Mouse (Mus musculus) CH12.LX (cell line): ENCODE data around the gene Ephb3. TPM values are rescaled to one million over a fixed set of nuclear protein-coding genes. Genes with fewer than 3 reads are reported as not detected.

Experiments used
- DNase-seq: peaks from one replicate; pipeline ENCODE4 v3.0.0-alpha.2; 2013; ENCODE audit errors: extremely low read depth
- H3K27ac ChIP-seq: 2 replicates; pipeline ENCODE4 v1.5.1; 2012; ENCODE audit warnings: low read depth, mild to moderate bottlenecking, control low read depth, moderate library complexity; ENCODE audit not compliant: insufficient read depth
- H3K27me3 ChIP-seq: replicated peaks from 2 replicates; pipeline ENCODE3; 2012; ENCODE audit warnings: inconsistent platforms
- H3K36me3 ChIP-seq, 2 experiments: replicated peaks in 1 of 2; 2 replicates each; pipeline versions ENCODE3 to v1.6.1; 2012; ENCODE audit warnings: inconsistent platforms in 1 of 2, low read length in 1 of 2, mild to moderate bottlenecking in 1 of 2, mixed read lengths in 1 of 2, moderate library complexity in 1 of 2; ENCODE audit not compliant: control insufficient read depth in 1 of 2, insufficient read depth in 1 of 2
- H3K4me1 ChIP-seq, 2 experiments: 2 replicates each; pipeline ENCODE4 v1.6.1; 2012; ENCODE audit warnings: inconsistent platforms in 1 of 2, moderate library complexity in 1 of 2; ENCODE audit not compliant: insufficient read depth in 2 of 2, control insufficient read depth in 1 of 2
- H3K4me2 ChIP-seq: 2 replicates; pipeline ENCODE4 v1.6.1; 2012; ENCODE audit warnings: low read depth, mild to moderate bottlenecking, control low read depth; ENCODE audit not compliant: poor library complexity, insufficient read depth, severe bottlenecking
- H3K4me3 ChIP-seq, 3 experiments: fragments of 150-350 bp in 1 of 3; sonication (generic) in 1 of 3; replicated peaks in 1 of 3; 2 replicates each; pipeline versions ENCODE3 to v1.5.1; 2011 to 2012; ENCODE audit warnings: low read depth in 2 of 3, low read length in 2 of 3, mild to moderate bottlenecking in 2 of 3, moderate library complexity in 2 of 3, control low read depth in 1 of 3, improper control_type of control experiment in 1 of 3, inconsistent platforms in 1 of 3, mixed read lengths in 1 of 3; ENCODE audit not compliant: poor library complexity in 1 of 3
- H3K79me2 ChIP-seq: replicated peaks from 2 replicates; pipeline ENCODE4 v1.6.1; 2012; ENCODE audit warnings: mild to moderate bottlenecking, moderate library complexity; ENCODE audit not compliant: control insufficient read depth, poor library complexity, insufficient read depth, severe bottlenecking; ENCODE audit errors: extremely low read depth
- H3K9ac ChIP-seq: 2 replicates; pipeline ENCODE4 v1.6.1; 2012; ENCODE audit warnings: low read depth, mild to moderate bottlenecking, control low read depth, moderate library complexity; ENCODE audit not compliant: insufficient read depth
- H3K9me3 ChIP-seq: replicated peaks from 2 replicates; pipeline ENCODE3; 2012; ENCODE audit warnings: low read length, inconsistent platforms, mixed read lengths
- BHLHE40 ChIP-seq: IDR thresholded peaks from 2 replicates; pipeline ENCODE4 v1.6.1; 2011; ENCODE audit warnings: mild to moderate bottlenecking, low read depth, low read length, improper control_type of control experiment
- CTCF ChIP-seq, 2 experiments: IDR thresholded peaks in 1 of 2; conservative IDR thresholded peaks in 1 of 2; 2 replicates each; pipeline ENCODE4 v1.5.1; 2011 to 2012; ENCODE audit warnings: low read depth in 2 of 2, low read length in 2 of 2, improper control_type of control experiment in 1 of 2, inconsistent platforms in 1 of 2, mild to moderate bottlenecking in 1 of 2, moderate library complexity in 1 of 2
- ELF1 ChIP-seq: IDR thresholded peaks from 2 replicates; pipeline ENCODE4 v1.6.1; 2014; ENCODE audit warnings: low read depth, mild to moderate bottlenecking, inconsistent platforms, low read length, improper control_type of control experiment
- EP300 ChIP-seq: IDR thresholded peaks from 2 replicates; pipeline ENCODE4 v1.6.1; 2011; ENCODE audit warnings: low read length, improper control_type of control experiment
- ETS1 ChIP-seq: conservative IDR thresholded peaks from 2 replicates; pipeline ENCODE4 v1.6.1; 2012; ENCODE audit warnings: low read depth, mild to moderate bottlenecking, inconsistent platforms, low read length, improper control_type of control experiment, moderate library complexity
- IRF4 ChIP-seq: IDR thresholded peaks from 2 replicates; pipeline ENCODE4 v1.6.1; 2014; ENCODE audit warnings: low read depth, mild to moderate bottlenecking, inconsistent platforms, low read length, improper control_type of control experiment
- MAX ChIP-seq: IDR thresholded peaks from 2 replicates; pipeline ENCODE4 v1.6.1; 2011; ENCODE audit warnings: low read length, improper control_type of control experiment
- MAZ ChIP-seq: IDR thresholded peaks from 2 replicates; pipeline ENCODE4 v1.6.1; 2012; ENCODE audit warnings: low read depth, mild to moderate bottlenecking, inconsistent platforms, low read length, improper control_type of control experiment, moderate library complexity
- MEF2A ChIP-seq: IDR thresholded peaks from 2 replicates; pipeline ENCODE4 v1.6.1; 2014; ENCODE audit warnings: low read depth, mild to moderate bottlenecking, inconsistent platforms, low read length, improper control_type of control experiment, borderline replicate concordance
- NRF1 ChIP-seq: IDR thresholded peaks from 2 replicates; pipeline ENCODE4 v1.6.1; 2014; ENCODE audit warnings: low read depth, mild to moderate bottlenecking, inconsistent platforms, low read length, improper control_type of control experiment, moderate library complexity
- POLR2A ChIP-seq: IDR thresholded peaks from 2 replicates; pipeline ENCODE4 v1.6.1; 2011; ENCODE audit warnings: low read depth, mild to moderate bottlenecking, improper control_type of control experiment, low read length
- RCOR1 ChIP-seq: conservative IDR thresholded peaks from 2 replicates; pipeline ENCODE4 v1.6.1; 2012; ENCODE audit warnings: low read depth, mild to moderate bottlenecking, inconsistent platforms, low read length, improper control_type of control experiment
- TCF12 ChIP-seq: IDR thresholded peaks from 2 replicates; pipeline ENCODE4 v1.6.1; 2014; ENCODE audit warnings: low read depth, mild to moderate bottlenecking, inconsistent platforms, low read length, improper control_type of control experiment
- USF1 ChIP-seq: IDR thresholded peaks from 2 replicates; pipeline ENCODE4 v1.6.1; 2014; ENCODE audit warnings: low read depth, mild to moderate bottlenecking, inconsistent platforms, low read length, improper control_type of control experiment
- dilution Hi-C: fragments of 300-500 bp; cut with MboI; formaldehyde crosslinking; loops from 2 replicates; pipeline ENCODE4 v1.14.3; 2020; ENCODE audit warnings: low sequenced_read_pairs; ENCODE audit not compliant: extremely low pct_unique_long_range_greater_than_20kb, extremely low pct_ligation_motif_present
- in situ Hi-C: fragments of 300-500 bp; cut with MboI; formaldehyde crosslinking; loops from 3 replicates; pipeline ENCODE4 v1.14.3; 2019; ENCODE audit warnings: low sequenced_read_pairs, low pct_ligation_motif_present, low pct_unique_long_range_greater_than_20kb, mixed read lengths
- polyA plus RNA-seq: library from polyadenylated mRNA; unstranded; fragments of >175 nt; gene quantifications from 2 replicates; pipeline ENCODE4 v1.2.1, GENCODE M21; 2012; ENCODE audit warnings: low read depth; ENCODE audit not compliant: insufficient read length
- total RNA-seq, 2 experiments: library from RNA; depleted of rRNA; stranded (reverse); fragments of 300-350 nt in 1 of 2; fragments of >200 nt in 1 of 2; gene quantifications; 2 replicates each; pipeline ENCODE4 v1.2.3; 2012 to 2014

Ephb3 gene
- total and polyA plus RNA-seq, 3 experiments = not detected

DNA sequence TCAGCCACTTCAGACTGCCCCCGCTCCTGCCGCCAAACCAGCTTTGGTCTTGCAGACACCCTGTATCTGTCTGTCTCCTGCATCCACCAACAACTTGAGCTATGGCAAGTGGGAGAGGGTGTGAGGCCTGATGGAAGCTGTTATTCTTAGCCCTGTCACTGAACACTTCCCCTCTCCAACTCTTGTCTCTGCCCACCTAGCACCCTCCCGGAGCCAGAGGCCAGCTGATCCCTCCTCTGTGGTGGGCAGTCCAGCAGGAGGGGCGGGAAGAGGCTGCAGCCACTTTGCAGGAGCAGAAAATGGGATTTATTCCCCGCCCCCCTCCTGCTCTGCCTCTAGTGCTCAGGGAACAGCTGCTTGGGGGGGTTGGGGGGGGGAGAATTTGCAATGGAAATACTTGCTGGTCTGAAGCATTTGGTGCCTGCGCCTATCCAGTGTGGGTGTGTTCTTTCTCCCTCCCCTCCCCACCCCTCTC is 67.3 kb downstream of the Ephb3 start:
- no peak overlapping the region for H3K9ac ChIP-seq
- peaks cover 4% of the 10 kb centered on the region for H3K9me3 ChIP-seq
- H3K27ac ChIP-seq = no peak overlapping the region
- DNase-seq = peak; percentile 37
- H3K4me1 ChIP-seq = peaks cover 31 to 45% of the 10 kb centered on the region in 2 experiments
- no peak overlapping the region for H3K4me2 ChIP-seq
- H3K27me3 ChIP-seq = no peaks in the 10 kb centered on the region
- TF ChIP-seq EP300 (peak; percentile 32; the same call in 1 of the 2 replicates), POLR2A (no peak)
- no peaks in the 10 kb centered on the region for H3K79me2 ChIP-seq
- no peaks in the 10 kb centered on the region for H3K36me3 ChIP-seq
- dilution Hi-C loops = no loop called here
- in situ Hi-C loops = no loop called here
- no peak overlapping the region for H3K4me3 ChIP-seq

DNA sequence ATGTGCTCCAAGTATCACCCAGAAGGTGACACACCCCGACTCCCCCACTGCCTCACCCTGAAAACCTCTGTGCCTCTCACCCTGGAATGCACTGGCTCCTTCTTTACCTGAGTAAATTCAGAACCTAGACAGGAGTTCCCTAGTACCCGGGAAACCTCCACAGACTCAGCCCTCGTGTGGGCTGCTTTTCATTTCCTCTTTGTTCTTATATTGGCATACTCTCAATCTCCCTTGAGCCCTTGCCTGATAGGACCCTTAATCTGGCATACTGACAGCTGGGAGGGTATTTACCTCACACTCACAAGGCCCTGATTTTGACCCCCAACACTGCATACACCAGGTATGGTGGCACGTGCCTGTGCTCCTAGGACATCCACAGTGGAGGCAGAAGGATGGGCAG is 68.2 kb downstream of the Ephb3 start:
- Histone ChIP-seq H3K9me3 (peaks cover 4% of the 10 kb centered on the region), H3K27ac (no peak overlapping the region), H3K27me3 (no peaks in the 10 kb centered on the region), H3K4me2 (0 out of 2 replicates have a peak overlapping the region, but pooled peaks have one; percentile 3)
- in situ Hi-C loops = no loop called here
- TF ChIP-seq EP300 (peak; percentile 44; the same call in 1 of the 2 replicates), MEF2A (peak; percentile 68; the same call in 1 of the 2 replicates), NRF1 (peak; percentile 12; the same call in 1 of the 2 replicates), BHLHE40 (peak; percentile 54), IRF4 (peak; percentile 66), MAZ (peak; percentile 45; the same call in 1 of the 2 replicates), TCF12 (peak; percentile 32; the same call in 1 of the 2 replicates), MAX (peak; percentile 48), CTCF (conservative IDR thresholded peaks at IDR 0.05 in 1 of 2, IDR thresholded peaks at IDR 0.05 in 1 of 2; ENCODE audit: low read depth in 2 of 2, low read length in 2 of 2) (no peak), USF1 (no peak), ELF1 (0 out of 2 replicates have a peak, but pooled peaks have one; percentile 21), ETS1 (peak; percentile 18; the same call in 1 of the 2 replicates), RCOR1 (no peak)
- TF ChIP-seq, all 38 proteins: peak for 10
- Histone ChIP-seq H3K4me3 (peak overlapping the region in 1 of 3 experiments; percentile 17), H3K9ac (no peak overlapping the region), H3K36me3 (no peaks in the 10 kb centered on the region), H3K79me2 (no peaks in the 10 kb centered on the region), H3K4me1 (peaks cover 31 to 45% of the 10 kb centered on the region in 2 experiments)
- DNase-seq = peak; percentile 42
- dilution Hi-C loops = no loop called here

Other genes starting within 250 kb of the Ephb3 start
- not detected in 2 replicates for gene Teddm3, start 50.8 kb upstream of the Ephb3 start, total RNA-seq (2012; rRNA removed)
- not detected in 2 replicates for gene Teddm3, start 50.8 kb upstream of the Ephb3 start, total RNA-seq (2014; rRNA removed)
- gene Teddm3, start 50.8 kb upstream of the Ephb3 start, polyA plus RNA-seq = not detected in 2 replicates
- 13.3 and 15.9 TPM in 2 replicates for gene Vps8, start 218.4 kb downstream of the Ephb3 start, total RNA-seq (2012; rRNA removed)
- 11.9 and 13.6 TPM in 2 replicates for gene Vps8, start 218.4 kb downstream of the Ephb3 start, total RNA-seq (2014; rRNA removed)
- 11.9 and 17.6 TPM in 2 replicates for gene Vps8, start 218.4 kb downstream of the Ephb3 start, polyA plus RNA-seq